Mouse (Mus musculus) gastrocnemius, adult 18-20 months (tissue): Measurements from ENCODE around the gene Zfp54. TPM values are rescaled to one million over a fixed set of nuclear protein-coding genes. Genes with fewer than 3 reads are reported as not detected.
A peak's percentile ranks its signal among the peaks of the same experiment; 100 is the strongest.
"Not testable (repeated sequence)": the region's sequence is repeated elsewhere in the genome, so short reads cannot be mapped to it uniquely, and the experiment has no call there.

Experiments
- DNase-seq: peaks from one replicate; pipeline ENCODE4 v3.0.0; 2021; ENCODE audit warnings: low spot score
- long read RNA-seq, 2 experiments: library from polyadenylated mRNA; stranded (forward); transcript quantifications; one replicate each; pipeline ENCODE4 v2.0.0; 2021
- total RNA-seq, 2 experiments: library from RNA; stranded (reverse); gene quantifications; 2 replicates each; pipeline ENCODE4 v1.2.3; 2021

Zfp54 gene
- 1 to 10 TPM in 1 of 2 experiments, under 1 TPM in 1; 0.66 to 1.0 TPM for total RNA-seq
- long read RNA-seq, experiment 1, partial matches to known transcripts, result 0 of 3 reads
- long read RNA-seq, experiment 1, other reads (novel, unspliced or antisense), result 1 of 3 reads
- long read RNA-seq, experiment 2, result 0 reads

DNA sequence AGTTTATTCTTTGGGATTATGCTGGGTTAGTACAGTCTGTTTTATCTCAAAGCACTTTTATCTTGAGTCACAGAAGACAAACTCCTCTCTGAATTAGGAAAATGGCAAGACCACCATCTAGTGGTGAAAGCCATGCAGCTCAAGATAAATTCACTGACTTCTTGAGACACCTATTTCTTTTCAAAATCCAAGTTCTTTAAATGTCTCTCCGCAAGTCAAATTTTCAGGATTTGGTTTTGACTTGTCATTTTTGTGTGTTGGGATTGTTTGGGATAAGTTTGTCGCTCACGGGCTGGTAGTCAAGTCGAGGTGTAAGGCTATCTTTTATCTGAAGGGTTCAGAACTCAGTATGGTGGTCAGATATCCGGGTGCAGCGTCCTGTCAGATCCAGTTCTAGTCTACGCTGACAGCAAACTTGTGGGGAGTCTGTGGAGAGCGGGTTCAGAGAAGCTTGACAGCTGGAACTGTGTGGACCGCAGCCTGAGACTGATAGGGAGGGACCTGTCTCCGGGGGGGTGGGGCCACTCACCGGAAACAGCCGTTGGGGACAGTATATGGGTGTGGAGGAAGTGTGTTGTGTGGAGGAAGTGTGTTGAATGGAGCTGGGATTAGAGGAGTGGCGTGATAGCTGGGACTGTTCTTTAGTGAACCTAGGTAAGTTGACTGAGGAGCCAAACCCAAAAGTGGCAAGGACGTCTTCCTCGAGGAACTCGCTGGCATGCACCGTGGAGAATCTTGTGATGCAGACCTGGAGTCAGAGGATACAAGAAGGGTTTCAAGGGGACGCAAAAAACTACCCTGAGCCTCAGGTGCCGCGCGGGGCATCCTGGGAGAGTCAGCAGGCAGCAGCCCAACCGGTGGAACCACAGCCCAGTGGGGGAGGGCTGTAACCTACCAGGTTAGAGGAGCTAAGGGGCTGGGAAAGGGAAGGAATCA lies at the start of gene Zfp54:
Gene Zfp54, plus strand, starts transcription at position 564 of the 936 bp plus-strand sequence.
- DNase-seq, result peak; percentile 58

DNA sequence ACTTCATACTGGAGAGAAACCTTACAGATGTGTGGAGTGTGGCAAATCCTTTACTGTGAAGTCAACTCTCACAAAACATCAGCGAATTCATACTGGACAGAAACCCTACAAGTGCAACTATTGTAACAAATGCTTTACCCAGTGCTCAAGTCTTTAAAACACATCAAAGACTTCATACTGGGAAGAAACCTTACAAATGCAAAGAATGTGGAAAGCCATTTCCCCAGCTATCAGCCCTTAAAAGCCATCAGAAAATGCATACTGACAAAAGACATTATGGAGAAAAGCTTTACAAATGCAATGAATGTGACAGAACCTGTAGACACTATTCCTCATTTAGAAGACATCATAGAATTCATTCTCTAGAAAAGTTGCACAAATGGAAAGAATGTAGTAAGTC lies 47.7 kb upstream of the Zfp54 start:
- DNase-seq, result no peak

DNA sequence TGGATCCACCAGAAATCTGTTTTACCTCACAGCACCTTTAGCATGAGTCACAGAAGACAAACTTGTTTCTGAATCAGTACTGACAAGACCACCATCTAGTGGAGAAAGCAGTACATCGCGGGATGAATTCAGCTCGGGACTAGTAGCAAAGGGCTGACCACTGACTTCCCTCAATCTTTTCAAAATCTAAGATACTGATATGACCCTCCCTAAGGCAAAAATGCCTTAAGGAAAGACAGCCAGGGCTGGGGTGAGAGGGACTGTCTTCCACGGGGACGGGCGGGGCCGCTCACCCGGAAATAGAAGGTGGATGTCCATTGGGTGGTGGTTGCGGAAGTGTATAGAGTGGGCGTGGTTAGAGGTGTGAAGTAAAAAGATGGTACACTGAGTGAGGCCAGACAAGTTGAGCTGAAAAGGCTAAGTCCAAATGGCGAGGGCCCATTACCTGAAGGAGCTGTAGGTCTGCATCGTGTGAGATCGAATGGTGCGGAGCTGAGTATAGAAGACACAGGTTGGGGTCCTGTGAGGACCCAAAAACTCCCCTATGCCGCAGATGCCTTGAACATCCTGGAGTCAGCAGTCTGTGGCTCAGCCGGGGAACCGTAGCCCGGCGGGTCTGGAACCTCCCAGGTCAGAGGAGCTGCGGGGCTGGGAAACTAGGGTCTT lies 39.5 kb upstream of the Zfp54 start, which contains the start of gene Zfp677:
Gene Zfp677, plus strand, starts transcription at position 358 of the 666 bp plus-strand sequence.
- peak; percentile 53 for DNase-seq

DNA sequence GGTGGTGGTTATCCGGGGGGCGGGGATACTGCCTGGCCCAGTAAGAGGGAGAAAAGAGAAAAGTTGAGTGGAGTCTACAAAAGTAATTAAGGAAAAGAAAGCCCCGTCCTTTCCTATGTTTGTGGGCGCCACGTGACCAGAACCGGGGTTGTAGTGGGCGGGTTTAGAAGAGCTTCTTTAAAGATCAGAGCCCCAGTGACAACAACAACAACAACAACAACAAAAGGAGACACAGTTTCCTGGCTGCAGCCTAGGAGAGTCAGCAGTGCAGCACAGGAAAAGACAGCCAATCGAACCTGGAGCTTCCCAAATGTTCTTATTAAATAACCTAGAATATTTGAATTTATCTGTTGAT lies 39.0 kb upstream of the Zfp54 start:
- DNase-seq, result no peak

DNA sequence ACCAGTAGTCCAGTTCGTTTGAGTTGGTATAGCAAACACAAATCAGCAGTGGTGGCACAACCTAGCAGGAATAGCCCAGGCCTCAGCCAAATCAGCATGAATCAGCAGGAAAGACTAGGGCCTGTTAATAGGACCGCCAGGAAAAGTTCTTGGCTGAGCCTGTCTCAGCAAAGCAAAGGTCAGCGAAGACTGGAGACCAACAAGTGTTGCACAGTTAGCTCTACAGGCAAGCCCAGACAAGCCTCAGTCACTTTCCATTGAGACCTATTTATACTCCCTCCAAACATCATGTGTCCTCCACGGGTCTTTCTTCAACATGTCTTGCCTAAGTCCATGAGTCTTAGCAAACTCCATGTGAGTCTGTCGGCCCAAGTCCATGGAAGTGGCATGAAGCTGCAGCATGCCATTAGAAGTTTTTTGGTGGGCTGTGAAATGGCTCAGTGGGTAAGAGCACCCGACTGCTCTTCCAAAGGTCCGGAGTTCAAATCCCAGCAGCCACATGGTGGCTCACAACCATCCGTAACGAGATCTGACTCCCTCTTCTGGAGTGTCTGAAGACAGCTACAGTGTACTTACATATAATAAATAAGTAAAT lies 15.9 kb downstream of the Zfp54 start:
- not testable (repeated sequence) for DNase-seq

DNA sequence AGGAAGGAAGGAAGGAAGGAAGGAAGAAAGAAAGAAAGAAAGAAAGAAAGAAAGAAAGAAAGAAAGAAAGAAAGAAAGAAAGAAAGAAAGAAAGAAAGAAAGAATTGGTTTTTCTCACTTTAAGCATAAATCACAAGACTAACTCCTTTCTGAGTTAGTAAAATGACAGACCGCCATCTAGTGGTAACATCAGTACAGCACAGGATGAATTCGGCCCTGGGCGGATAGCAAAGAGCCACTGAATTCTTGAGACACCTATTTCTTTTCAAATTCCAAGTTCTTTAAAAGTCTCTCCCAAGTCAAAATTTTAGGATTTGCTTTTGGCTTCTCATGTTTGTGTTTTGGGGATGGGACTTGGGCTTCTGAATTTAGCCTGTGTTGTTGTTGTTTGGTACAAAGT lies 26.6 kb downstream of the Zfp54 start:
- DNase-seq, result peak; percentile 85

DNA sequence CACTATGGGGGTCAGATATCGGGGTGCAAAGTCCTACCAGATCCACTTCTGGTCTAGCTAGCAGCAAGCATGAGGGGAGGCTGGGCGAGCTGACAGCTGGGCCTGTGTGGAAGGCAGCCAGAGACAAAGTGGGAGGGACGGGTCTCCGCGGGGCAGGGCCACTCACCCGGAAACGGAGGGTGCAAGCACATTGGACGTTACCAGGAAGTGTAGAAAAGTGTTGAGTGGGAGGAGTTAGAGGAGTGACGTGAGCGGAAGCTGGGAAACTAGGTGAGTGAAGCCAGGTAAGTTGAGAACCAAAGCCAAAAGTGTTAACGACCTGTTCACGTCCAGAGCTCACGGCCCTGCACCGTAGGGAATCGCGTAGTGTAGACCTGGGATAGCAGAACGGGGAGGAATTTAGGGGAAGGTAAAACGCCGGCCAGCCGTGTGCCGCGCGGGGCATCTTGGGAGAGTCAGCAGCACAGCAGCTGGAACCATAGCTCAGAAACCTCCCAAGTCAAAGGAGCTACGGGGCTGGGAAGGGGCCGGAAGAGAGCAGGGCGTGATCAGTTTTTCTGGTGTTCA lies 27.2 kb downstream of the Zfp54 start, which contains the start of gene Zfp51:
Gene Zfp51, plus strand, starts transcription at position 237 of the 567 bp plus-strand sequence.
- DNase-seq, result peak; percentile 96

DNA sequence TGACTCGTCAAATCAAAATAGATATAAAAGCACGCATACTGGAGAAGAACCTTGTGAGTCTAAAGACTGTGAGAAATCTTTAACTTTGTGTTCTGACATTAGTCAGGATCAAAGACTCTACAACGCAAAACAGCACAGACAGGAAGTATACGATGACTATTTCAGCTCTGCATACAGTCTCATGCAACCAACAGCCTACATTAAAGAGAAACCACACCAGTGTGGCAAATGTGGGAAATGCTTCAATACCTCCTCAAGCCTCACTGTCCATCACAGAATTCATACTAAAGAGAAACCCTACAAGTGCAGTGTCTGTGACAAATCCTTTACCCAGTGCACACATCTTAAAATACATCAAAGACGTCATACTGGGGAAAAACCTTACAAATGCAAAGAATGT lies 40.5 kb downstream of the Zfp54 start:
- DNase-seq, result no peak

DNA sequence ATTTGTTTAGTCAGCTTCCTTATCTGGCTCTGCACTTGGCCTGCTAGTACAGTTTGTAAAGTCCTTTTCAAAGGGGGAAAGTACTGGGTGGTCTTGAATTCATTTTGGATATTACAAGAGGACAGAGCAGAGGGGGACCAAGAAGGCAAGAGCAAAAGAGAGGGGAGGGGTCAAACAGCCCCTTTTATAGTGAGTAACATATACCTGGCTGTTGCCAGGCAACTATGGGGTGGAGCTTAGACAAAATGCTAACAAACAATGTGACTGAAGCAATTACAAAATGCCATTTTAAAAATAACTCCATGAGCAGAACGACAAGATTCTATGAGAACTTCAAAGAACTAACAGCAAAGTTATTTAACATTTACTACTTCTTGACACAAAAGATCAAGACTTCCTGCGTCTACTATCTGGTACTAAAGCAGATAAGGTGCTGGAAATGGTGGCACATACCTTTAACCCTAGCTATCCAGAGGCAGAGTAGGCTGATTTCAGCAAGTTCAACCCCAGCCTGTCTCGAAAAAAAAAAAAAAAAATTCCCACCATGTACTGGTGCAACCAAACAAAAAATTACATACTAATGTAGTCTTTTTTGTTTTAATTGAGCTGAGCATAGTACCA lies 49.1 kb downstream of the Zfp54 start:
- DNase-seq, result no peak

DNA sequence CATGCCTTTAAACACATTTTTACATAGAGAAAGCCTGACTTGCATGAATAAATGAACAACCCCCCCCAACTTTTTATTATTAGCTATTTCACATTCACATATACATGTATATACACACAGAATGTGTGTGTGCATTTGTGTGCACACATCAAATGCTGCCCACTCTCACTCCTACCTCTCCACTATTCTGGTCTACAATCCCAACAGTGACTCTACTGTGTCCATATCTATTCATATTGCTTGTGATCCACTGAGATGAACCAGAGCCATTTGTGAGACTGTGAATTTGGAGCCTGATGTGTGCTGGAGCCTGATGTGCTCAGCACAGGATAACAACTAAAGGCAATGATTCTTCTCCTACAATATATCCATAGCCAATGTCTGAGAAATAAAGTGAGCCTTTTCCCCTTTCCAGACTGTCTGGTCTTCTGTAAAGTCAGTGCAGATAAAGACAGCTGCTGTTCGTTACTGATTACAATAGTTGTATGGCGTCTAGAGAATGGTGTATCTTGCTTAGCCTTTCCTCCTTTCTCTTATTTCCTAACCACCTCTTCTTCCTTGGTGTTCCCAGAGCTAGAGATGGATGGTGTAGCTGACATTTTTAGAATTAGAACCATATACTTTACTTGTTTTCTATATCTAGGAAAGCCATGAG lies 49.8 kb downstream of the Zfp54 start:
- no peak for DNase-seq

DNA sequence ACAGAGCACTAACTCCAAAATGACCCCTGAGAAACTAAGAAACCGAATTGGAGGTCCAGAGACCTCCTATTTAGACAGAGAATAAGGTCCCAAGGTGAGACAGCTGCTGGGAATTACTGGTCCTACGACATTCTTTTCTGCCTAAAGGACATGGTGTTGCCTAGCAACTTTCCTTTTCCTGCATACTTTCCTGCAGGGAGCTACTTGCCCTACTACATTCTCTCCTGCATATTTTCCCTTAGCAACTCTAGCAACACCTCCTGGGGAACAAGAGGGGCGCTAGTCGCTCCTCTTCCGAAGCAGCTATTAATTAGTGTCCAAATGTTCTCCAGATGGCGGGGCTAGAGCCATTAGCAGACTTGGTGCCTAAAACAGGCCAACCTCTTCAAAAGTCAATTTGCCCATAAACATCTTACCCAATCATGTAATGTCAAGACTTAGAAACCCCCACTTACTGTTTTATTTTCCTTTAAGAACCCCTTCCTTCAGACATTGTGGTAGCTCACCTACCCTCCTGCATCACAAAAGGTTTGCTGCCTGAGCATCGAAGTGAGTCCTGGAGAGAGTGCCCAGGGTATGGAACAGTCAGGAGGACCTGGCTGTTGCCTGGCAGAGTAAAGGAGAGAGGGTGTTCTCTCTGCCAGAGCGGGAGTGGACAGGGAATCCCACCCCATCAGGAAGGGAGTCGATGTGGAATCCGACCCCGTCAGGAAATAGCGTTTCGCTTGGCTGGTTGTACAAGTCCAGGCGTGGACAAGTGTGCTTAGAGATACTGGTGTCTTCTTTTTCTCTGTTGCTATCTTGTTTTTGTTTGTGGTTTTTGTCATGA lies 50.5 kb downstream of the Zfp54 start:
- DNase-seq, result no peak

DNA sequence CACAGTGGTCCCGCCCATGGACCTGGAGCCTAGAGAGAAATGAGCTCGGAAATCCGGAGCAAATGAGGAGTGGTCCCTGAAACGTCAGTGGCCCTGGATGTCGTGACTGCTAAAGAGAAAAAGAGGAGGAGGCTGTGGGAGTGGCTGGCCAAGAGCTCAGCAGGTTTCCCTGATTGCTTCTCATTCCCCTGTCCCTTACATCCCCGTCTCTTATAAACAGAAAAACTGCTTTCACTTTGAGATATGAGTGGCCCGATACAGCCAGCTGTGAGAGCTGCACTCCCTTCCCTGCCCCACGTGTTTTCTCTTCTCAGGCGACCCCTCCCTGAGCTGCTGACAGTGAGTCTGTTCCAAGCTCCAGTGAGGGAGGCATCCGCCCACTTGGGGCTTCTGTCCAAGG lies 51.7 kb downstream of the Zfp54 start:
- peak; percentile 4 for DNase-seq

DNA sequence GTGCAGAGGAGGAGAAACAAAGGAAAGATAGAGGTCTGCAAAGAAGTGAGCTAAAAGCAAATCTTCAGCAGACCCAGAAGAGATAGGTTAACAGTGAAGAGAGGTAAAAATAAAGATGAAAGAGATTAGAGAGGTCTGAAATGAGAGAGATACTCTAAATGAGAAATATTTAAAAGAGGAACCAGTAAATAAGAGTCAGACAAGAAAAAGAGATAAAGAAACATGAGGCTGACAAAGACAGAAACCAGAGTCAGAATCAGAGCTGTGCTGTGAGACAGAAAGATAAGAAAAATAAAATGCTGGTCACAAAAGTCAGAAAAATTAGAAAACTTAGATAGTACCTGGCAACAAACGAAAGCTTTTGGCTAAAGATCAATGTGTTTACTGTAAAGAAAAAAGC lies 52.3 kb downstream of the Zfp54 start:
- DNase-seq, result not testable (repeated sequence)

DNA sequence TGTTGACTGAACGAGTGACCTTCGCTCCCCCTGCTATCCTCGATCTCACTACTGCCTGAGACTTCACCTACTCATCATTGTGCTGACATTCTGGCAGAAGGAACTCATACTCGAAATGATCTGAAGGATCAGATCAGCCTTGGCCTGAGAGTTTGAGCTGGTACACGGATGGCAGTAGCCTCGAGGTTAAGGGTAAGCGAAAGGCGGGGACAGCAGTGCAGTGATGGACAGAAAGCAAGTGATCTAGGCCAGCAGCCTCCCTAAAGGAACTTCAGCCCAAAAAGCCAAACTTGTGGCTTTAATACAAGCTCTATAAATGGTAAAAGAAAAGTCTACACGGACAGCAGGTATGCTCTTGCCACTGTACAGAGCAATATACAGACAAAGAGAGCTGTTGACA lies 53.3 kb downstream of the Zfp54 start:
- DNase-seq, result not testable (repeated sequence)

DNA sequence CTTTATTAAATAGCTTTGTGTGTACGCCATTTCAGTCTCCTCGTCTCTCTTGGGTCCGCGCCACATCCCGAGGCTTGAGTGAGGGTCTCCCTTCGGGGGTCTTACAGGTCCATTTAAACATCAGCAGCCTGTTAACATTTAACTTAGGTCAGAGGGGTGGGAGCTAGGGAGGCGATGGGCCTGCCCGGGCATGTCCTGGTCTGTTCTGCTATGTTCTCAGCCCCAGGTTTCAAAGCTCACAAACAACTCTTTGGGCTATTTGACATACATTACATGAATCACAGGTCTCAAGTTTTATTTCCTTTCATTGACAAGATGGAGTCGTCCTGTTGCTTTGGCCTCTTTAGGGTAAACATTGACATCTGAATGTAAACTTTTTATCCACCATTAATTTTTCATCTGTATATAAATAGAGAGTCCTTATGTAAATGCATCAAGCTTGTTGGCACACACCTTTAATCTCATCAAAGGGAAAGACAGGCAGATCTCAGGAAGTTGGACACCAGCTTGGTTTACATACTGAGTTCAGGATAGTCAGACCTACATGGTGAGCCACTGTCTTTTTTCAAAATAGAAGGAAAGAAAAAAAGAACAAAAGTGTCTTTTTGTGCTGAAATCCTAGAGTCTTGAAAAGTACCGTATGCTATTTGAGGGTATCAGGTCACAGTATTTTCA lies 55.2 kb downstream of the Zfp54 start:
- DNase-seq, result not testable (repeated sequence)
